Mouse (Mus musculus): Measurements from ENCODE around the gene Grin3b.

DNA sequence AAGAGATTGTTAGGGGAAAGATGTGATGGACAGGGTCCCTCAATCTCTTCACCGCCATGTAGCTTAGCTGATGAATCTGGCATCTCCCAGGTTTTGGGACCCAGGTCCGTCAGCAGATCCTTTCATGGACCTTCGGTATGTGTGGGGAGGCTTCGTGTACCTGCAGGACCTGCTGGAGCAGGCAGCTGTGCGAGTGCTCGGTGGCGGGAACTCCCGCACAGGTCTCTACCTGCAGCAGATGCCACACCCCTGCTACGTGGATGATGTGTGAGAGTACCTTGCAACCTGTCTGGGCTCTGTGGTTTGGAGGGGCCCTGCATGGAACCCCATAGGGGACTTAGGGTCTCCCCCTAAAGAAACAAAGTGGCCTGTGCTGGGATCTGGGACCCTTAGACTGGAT is 31.4 kb downstream of the Grin3b start:
- TF ChIP-seq CTCF (IDR thresholded peaks at IDR 0.05; ENCODE audit: insufficient read depth, low read length) (no peak), POLR2A (IDR thresholded peaks at IDR 0.05; ENCODE audit: borderline replicate concordance, extremely low read depth, low read depth, low read length) (no peak)
